Mouse (Mus musculus) bone marrow macrophage, adult 2 months (primary cell): ENCODE measurements around the gene Exoc3l4. TPM values are rescaled to one million over a fixed set of nuclear protein-coding genes. Genes with fewer than 3 reads are reported as not detected.

ENCODE experiments used
- H3K27ac ChIP-seq: 2 replicates; pipeline ENCODE4 v1.5.1; 2012; ENCODE audit warnings: low read depth, low read length; ENCODE audit not compliant: insufficient read depth
- H3K4me1 ChIP-seq: 2 replicates; pipeline ENCODE4 v1.6.1; 2012; ENCODE audit warnings: low read length; ENCODE audit not compliant: control insufficient read depth, insufficient read depth
- H3K4me3 ChIP-seq: 2 replicates; pipeline ENCODE4 v1.5.1; 2012; ENCODE audit warnings: mild to moderate bottlenecking, low read length, moderate library complexity; ENCODE audit not compliant: insufficient read depth
- CTCF ChIP-seq: IDR thresholded peaks from 2 replicates; pipeline ENCODE4 v1.5.1; 2012; ENCODE audit warnings: low read depth, mild to moderate bottlenecking, low read length, moderate library complexity
- POLR2A ChIP-seq: IDR thresholded peaks from 2 replicates; pipeline ENCODE4 v1.6.1; 2012; ENCODE audit warnings: mild to moderate bottlenecking, low read depth, low read length, borderline replicate concordance
- polyA plus RNA-seq: library from polyadenylated mRNA; stranded (reverse); fragments of >200 nt; gene quantifications from 2 replicates; pipeline ENCODE4 v1.2.4, GENCODE M21; 2012; ENCODE audit not compliant: missing spikeins, insufficient read depth, insufficient read length

Exoc3l4 gene
- polyA plus RNA-seq, 1 experiment = 8.0 TPM

DNA sequence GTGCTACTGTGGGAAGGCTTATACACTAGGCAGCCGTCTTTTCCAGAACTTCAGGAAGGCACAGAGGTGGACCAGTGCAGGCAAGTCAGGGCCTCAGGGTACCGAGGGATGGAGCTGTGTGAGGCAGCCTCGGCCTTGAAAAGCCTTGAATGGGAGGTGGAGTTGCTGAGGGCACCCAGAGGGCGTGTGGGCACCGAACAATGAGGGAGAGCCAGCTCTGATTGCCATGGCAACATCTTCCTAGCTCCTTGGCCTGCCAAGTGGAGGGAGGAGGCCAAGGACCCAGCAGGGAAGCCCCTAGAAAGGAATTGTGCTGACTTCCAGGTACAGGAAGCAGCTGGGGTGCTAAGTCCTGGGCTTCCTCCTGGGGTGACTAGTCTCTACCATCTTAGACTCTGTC lies 7.2 kb upstream of the Exoc3l4 start:
- TF ChIP-seq CTCF (no peak), POLR2A (no peak)
- Histone ChIP-seq H3K4me1 (0 out of 2 replicates have a peak, but pooled peaks cover 2% of the 10 kb centered on the region), H3K4me3 (no peak overlapping the region), H3K27ac (no peak overlapping the region)

DNA sequence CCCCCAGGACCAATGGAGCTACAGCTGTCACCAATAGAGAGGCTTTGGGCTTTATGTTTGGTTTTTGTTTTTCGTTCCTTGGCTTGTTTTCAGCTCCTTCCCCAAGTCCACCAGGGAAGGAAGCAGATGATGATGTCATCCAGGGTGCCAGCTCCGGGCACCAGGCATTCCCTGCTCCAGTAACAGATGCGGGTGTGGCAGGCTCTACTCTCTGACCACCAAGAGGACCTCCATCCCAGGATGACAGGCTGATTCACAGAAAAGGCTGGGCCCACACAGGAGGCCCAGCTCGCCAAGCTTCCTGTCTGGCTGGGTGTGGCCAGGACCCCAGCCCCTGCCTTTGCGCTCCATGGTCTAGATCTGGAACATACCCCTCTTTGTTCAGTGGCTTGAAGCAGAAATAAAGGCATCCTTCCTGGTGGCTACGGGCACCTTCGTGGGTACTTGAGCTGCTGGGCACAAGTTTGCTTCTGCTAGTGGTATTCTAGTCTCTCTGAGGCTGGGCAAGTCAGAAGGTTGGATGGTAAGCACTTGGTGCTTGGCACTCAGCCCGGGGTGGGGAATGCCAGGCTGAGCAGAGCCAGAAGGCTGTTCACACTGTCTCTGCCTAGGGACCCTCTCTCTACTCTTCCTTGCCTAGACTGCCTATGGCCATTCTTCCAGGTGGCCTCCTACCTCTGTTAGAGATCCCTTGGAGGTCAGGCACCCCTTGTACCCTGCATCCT lies 5.0 kb upstream of the Exoc3l4 start:
- no peak overlapping the region for H3K4me3 ChIP-seq
- TF ChIP-seq POLR2A (no peak), CTCF (no peak)
- no peak overlapping the region for H3K27ac ChIP-seq
- H3K4me1 ChIP-seq = 0 out of 2 replicates have a peak, but pooled peaks cover 2% of the 10 kb centered on the region

DNA sequence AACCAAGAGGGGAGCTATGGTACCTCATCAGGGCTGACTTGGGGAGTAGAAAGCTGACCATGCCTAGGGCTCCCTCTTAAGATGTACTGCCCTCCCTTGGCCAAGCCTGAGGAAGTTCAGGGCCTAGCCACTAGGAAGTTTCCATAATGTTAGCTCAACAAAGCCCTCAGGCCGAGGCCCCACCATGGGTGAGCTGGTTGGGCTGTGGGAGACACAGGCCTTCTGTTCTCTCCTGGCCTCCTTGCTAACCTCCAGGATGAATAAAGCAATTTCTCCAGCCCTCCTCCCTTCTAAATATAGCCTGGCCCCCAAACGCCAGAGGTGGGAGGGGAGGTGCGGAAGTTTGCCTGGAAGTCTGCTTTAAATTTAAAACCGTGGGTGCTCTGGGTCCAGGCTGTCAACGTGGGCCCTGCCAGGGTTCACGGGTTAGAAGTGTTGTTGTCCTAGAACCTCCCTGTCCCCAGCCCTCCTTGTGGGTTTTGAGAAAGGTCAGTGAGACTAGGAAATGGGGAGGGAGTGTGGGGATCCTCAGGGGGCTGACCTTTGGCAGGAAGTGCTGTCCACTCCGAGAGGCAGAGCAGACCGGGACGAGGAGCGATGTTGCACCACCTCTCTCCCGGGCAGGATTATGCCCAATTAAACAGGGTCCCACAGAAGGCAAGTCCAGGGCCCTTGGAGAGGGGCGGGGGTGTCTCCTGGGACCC lies 4.1 kb upstream of the Exoc3l4 start:
- no peak for TF ChIP-seq POLR2A
- no peak for TF ChIP-seq CTCF
- Histone ChIP-seq H3K4me3 (no peak overlapping the region), H3K27ac (no peak overlapping the region), H3K4me1 (peaks cover 2% of the 10 kb centered on the region; the same call in 1 of the 2 replicates)

DNA sequence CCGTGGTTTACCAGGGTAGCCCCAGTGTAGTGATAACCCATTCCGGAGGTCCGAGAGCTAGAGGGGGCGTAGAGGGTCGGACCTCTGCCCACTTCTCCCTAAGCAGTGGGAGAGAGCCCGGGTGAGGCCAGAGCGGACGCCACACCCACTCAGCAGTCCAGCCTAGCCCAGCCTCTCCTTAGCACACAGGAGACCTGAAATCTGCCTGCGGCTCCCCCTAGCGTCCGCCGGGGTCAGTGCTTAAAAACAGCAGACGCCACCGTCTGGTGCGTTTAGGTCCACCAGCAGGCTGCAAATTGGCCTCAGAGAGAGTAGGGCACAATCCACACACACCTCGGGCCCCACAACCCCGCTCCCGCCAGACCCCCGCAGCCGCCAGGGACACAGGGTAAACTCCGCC lies 3.5 kb upstream of the Exoc3l4 start:
- TF ChIP-seq CTCF (peak; percentile 91), POLR2A (no peak)
- Histone ChIP-seq H3K27ac (no peak overlapping the region), H3K4me1 (peaks cover 2% of the 10 kb centered on the region; the same call in 1 of the 2 replicates), H3K4me3 (no peak overlapping the region)

DNA sequence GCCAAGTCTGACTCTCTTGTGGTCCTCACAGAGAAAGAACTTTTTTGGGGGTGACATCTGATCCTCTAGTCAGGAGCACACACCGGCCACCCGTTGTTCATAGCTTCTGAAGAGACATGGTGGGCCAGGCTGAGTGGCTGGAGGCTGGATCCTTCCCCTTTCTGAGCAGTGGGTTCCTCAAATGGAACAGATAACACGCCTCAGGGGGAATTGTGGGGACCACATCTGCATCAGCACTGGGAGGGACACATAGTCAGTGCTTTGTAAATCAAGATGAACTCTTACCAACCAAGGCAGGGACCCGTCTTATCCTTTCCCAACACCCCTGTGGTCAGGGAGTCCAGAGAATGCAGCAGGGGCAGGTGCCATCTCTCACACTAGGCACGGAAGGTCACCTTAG lies 3.1 kb downstream of the Exoc3l4 start:
- Histone ChIP-seq H3K27ac (no peak overlapping the region), H3K4me3 (no peak overlapping the region), H3K4me1 (no peaks in the 10 kb centered on the region; the same call in 1 of the 2 replicates)
- no peak for TF ChIP-seq POLR2A
- no peak for TF ChIP-seq CTCF

DNA sequence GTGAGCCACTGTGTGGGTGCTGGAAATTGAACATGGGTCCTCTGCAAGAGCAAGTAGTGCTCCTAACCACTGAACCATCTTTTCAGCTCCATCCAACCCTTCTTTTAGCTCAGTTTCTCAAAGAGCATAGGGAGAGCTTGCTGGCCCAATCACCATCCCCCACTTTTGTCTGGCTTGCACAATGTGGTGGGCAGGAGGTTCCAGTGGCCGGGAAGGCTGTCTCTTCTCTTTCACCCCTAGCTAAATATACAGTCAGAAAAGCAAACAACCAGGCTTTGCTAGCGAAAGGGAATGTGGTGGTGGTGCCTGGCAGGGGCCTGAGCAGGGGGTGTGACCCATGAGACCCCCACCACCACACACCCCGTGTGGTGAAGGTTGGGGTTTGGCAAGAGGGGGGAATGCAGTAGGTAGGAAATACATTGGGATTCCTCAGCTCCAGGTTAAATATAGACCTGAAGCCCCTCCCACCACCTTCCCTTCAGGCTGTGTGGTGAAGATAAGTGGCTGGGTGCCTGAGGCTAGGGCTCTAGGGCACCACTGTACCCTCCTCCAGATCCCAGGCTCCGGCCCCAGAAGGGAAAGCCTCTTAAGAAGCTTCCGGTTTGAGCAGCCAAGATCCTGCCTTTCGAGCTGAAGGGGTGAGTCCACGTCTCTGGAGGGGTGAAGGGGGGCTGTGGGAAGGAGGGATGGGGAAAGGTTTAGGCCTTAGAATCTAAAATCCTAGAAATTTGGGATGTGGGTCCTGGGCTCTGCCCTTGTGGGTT lies 4.3 kb downstream of the Exoc3l4 start:
- no peak overlapping the region for H3K27ac ChIP-seq
- peaks cover 6% of the 10 kb centered on the region for H3K4me1 ChIP-seq
- TF ChIP-seq CTCF (no peak), POLR2A (no peak)
- H3K4me3 ChIP-seq = no peak overlapping the region

DNA sequence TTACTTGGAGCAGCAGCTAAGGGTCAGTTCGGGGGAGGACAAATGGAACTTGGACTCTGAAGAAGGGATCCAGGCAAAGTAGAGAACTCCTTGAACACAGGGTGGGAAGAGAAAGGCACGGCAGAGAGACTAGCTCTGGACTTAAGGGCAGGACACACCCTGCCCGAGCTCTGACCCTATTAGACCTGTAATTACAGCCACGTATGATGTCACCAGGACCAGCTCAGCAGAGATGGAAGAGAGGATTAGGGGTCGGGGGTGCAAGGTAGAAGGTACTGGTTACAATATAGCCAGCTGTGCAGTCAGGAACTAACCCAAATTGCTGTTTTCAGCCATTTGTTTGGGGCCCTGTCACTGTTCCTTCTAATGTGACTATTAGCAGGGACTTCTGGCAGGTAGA lies 6.0 kb downstream of the Exoc3l4 start:
- Histone ChIP-seq H3K4me3 (no peak overlapping the region), H3K27ac (no peak overlapping the region), H3K4me1 (peaks cover 17% of the 10 kb centered on the region)
- no peak for TF ChIP-seq CTCF
- no peak for TF ChIP-seq POLR2A

DNA sequence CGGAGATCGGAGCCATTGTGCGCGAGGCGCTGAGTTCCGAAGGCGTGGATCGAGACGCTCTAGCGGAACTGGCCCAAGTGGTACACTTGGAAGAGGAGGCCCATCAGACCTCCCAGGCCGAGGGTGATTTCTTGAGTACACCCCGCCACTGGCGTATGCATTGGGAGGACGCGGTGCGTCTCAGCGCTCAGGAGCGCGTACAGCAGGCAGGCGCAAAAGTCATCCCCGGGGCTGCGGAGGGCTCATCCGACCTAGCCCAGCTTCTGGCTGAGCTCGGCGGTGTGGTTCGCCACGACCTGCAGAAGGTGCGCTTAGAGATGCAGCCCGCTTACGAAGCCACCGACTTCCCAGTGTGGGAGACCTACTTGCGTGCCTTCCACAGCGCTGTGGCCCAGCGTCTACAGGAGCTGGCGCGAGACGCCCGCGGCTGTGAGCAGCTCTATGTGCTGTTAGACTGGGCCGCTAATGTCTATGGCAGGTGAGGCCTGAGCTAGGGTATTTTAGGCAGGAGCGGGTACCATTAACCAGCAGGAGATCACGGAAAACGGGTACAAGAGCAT lies 6.8 kb downstream of the Exoc3l4 start:
- Histone ChIP-seq H3K4me1 (peaks cover 25% of the 10 kb centered on the region), H3K27ac (no peak overlapping the region), H3K4me3 (no peak overlapping the region)
- no peak for TF ChIP-seq POLR2A
- no peak for TF ChIP-seq CTCF

DNA sequence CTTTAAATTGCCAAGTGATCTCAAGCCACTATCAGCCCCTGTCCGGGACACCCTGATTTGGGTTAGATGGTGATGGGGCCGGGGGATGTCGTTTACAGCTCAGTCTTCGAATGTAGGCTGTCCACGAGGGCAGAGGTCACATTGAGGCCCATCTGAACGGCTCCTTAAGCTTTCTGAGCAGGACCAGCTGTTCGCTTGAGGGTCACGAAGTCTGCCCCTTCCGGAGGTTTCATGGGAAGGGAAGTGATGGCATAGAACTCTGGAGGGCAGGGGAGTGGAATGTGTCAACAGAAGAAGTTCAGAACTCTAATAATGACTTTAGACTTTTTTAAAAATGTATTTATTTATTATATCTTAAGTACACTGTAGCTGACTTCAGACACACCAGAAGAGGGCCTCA lies 7.7 kb downstream of the Exoc3l4 start:
- H3K4me1 ChIP-seq = peaks cover 30% of the 10 kb centered on the region
- no peak overlapping the region for H3K27ac ChIP-seq
- H3K4me3 ChIP-seq = no peak overlapping the region
- TF ChIP-seq CTCF (no peak), POLR2A (no peak)

DNA sequence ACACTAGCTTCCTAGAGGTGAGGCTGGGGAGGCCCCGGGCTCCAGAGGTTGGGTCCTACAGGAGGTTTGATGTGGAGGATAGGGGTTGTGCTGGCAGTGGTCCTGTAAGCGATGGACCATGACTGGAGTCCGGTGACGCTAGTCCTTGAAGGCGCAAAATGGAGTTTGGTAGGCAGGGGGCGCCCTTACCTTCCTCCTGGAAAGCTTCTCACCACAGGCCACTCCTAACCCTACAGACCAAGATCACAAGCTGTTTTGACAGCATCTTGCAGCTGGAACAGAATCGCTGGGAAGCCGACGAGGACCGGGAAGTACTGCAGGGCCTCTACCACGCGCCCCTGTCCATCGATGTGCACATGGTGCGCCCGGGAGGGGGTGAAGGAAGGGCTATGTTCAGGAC lies 8.4 kb downstream of the Exoc3l4 start:
- Histone ChIP-seq H3K27ac (no peak overlapping the region), H3K4me1 (peaks cover 34% of the 10 kb centered on the region), H3K4me3 (no peak overlapping the region)
- TF ChIP-seq CTCF = peak; percentile 58
- TF ChIP-seq POLR2A = no peak
